Mouse (Mus musculus) liver, embryonic 14.5 days (tissue): ENCODE measurements around the gene Nyap2.

Experiments
- CTCF ChIP-seq: IDR thresholded peaks from 2 replicates; pipeline ENCODE4 v1.5.1; 2016; ENCODE audit warnings: antibody characterized with exemption, low read depth, control low read depth
- EP300 ChIP-seq: IDR thresholded peaks from 2 replicates; pipeline ENCODE4 v1.6.1; 2016; ENCODE audit warnings: antibody characterized with exemption, low read depth

DNA sequence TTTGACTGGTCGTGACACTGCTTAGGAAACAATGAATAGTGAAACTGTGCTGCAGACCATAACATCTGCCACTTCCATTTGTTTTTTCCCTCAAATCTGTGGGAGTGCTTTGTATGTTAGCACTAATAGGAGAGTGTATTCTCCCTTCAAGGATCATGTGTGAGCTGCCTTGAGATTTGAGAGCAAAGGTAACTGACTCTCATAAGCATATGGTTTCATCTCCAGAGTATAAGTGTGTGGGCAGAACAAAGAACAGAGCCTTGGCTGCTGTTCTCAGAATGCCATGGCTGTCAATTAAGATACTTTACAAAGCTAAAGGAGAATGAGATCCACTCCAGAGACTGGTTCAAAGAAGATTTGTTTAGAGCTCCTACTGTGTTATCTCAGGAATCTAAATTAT lies 96.6 kb downstream of the Nyap2 start:
- no peak for TF ChIP-seq CTCF
- no peak for TF ChIP-seq EP300
